Mouse (Mus musculus) macrophage (primary cell): ENCODE measurements around the gene Riox1. TPM values are rescaled to one million over a fixed set of nuclear protein-coding genes. Genes with fewer than 3 reads are reported as not detected.
"Not testable (repeated sequence)": the region's sequence is repeated elsewhere in the genome, so short reads cannot be mapped to it uniquely, and the experiment has no call there.

Experiments
- H3K27ac ChIP-seq: fragments of 350-480 bp; formaldehyde crosslinking; 2 replicates; pipeline ENCODE4 v1.9.0; 2021
- H3K36me3 ChIP-seq: fragments of 350-480 bp; formaldehyde crosslinking; 2 replicates; pipeline ENCODE4 v1.9.0; 2021; ENCODE audit errors: inconsistent target
- H3K4me3 ChIP-seq: fragments of 350-480 bp; formaldehyde crosslinking; 2 replicates; pipeline ENCODE4 v1.9.0; 2021; ENCODE audit errors: inconsistent target
- H3K79me2 ChIP-seq: fragments of 350-480 bp; formaldehyde crosslinking; 2 replicates; pipeline ENCODE4 v1.9.0; 2021; ENCODE audit errors: inconsistent target
- WGBS: methylation state at CpG from one replicate; pipeline ENCODE4 v1.1.7; 2026; ENCODE audit warnings: inconsistent platforms; ENCODE audit not compliant: missing documents; 5-methylcytosine and 5-hydroxymethylcytosine counted together
- polyA plus RNA-seq: library from polyadenylated mRNA; stranded (reverse); fragments of 250-400 nt; gene quantifications from 3 replicates; pipeline ENCODE4 v1.2.4, GENCODE M21; 2018; ENCODE audit warnings: inconsistent platforms

Gene Riox1
- polyA plus RNA-seq, 1 experiment from 2014 or later, result 3.4 TPM

DNA sequence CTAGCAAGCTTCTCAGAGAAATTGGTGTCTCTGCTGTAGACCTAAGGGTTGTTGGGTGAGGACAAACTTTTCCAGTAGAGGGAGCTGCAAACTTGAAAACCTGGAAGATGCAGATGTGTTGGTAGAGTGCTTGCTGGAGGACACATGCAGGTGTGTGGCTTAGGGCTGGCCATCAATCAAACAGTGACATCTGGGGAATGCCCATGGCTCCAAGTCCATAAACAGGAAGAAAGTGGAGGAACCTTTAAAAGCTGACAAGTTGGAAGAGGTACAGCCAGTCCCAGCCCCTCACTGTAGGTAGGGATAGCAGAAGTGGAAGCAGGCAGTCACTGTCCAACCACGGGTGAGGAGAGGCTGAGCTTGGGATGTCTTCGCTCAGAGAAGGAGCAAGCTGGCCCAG is 21.7 kb downstream of the Riox1 start:
- 18% methylated on average over 2 of the region's 2 CpGs for WGBS
- H3K4me3 ChIP-seq, result no peak overlapping the region
- no peaks in the 10 kb centered on the region for H3K36me3 ChIP-seq
- H3K27ac ChIP-seq, result no peak overlapping the region
- H3K79me2 ChIP-seq, result no peaks in the 10 kb centered on the region

GRCm38 (mm10) chr12:83978862-83979261 is 28.5 kb downstream of the Riox1 start:
- no peak overlapping the region for H3K27ac ChIP-seq
- H3K36me3 ChIP-seq, result no peaks in the 10 kb centered on the region
- no peak overlapping the region for H3K4me3 ChIP-seq
- no peaks in the 10 kb centered on the region for H3K79me2 ChIP-seq
- WGBS, result 96% methylated on average over 6 of the region's 6 CpGs

- WGBS, result 80% methylated on average over 4 of the region's 4 CpGs
- Histone ChIP-seq H3K36me3 (no peaks in the 10 kb centered on the region), H3K4me3 (no peak overlapping the region), H3K27ac (no peak overlapping the region), H3K79me2 (no peaks in the 10 kb centered on the region)
These were observed 31.2 kb downstream of the Riox1 start for GRCm38 (mm10) chr12:83981615-83982014.

- H3K36me3 ChIP-seq, result no peaks in the 10 kb centered on the region
- no peaks in the 10 kb centered on the region for H3K79me2 ChIP-seq
- no peak within 1 kb of the TSS for H3K27ac ChIP-seq
- no peak within 1 kb of the TSS for H3K4me3 ChIP-seq
- WGBS, result 97% methylated on average over 4 of the region's 4 CpGs
These were observed 34.3 kb downstream of the Riox1 start, which contains the start of gene Heatr4 for GRCm38 (mm10) chr12:83984752-83985151. Gene Heatr4 (minus strand): TSS chr12:83984852.

GRCm38 (mm10) chr12:83987242-83987582 is 36.8 kb downstream of the Riox1 start:
- WGBS, result 14% methylated on average over 8 of the region's 8 CpGs
- H3K27ac ChIP-seq, result peak overlapping the region; percentile 54
- H3K36me3 ChIP-seq, result no peaks in the 10 kb centered on the region
- H3K79me2 ChIP-seq, result no peaks in the 10 kb centered on the region
- H3K4me3 ChIP-seq, result peak overlapping the region; percentile 39

GRCm38 (mm10) chr12:83987583-83988441 is 37.4 kb downstream of the Riox1 start, which contains the start of gene Acot2:
Gene Acot2 (plus strand): TSS chr12:83987861.
- H3K4me3 ChIP-seq, result peak within 1 kb of the TSS; percentile 39
- H3K27ac ChIP-seq, result peak within 1 kb of the TSS; percentile 54
- H3K79me2 ChIP-seq, result no peaks in the 10 kb centered on the region
- H3K36me3 ChIP-seq, result no peaks in the 10 kb centered on the region
- 1% methylated on average over 67 of the region's 80 CpGs for WGBS

DNA sequence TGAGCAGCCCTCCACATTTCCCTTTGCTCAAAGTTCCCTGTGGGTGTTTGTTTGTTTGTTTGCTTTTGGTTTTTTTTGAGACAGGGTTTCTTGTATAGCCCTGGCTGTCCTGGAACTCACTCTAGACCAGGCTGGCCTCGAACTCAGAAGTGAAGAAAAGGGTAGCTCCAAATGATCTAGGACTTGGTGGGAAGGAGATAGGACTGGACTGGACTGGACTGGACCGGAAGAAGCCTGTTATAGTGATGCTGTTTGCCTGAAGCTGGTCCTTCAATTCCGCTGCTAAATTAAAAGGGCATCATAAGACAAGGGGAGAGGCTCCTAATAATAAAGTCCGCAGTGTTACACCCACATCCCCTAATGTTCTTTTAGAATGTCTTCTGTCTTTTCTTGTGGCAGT is 38.1 kb downstream of the Riox1 start:
- Histone ChIP-seq H3K79me2 (no peaks in the 10 kb centered on the region), H3K36me3 (0 out of 2 replicates have a peak, but pooled peaks cover 3% of the 10 kb centered on the region), H3K4me3 (peak overlapping the region; percentile 23), H3K27ac (no peak overlapping the region)
- 62% methylated on average over 4 of the region's 4 CpGs for WGBS

- WGBS, result 100% methylated on average over 4 of the region's 4 CpGs
- Histone ChIP-seq H3K79me2 (no peaks in the 10 kb centered on the region), H3K36me3 (0 out of 2 replicates have a peak, but pooled peaks cover 3% of the 10 kb centered on the region), H3K4me3 (no peak overlapping the region), H3K27ac (no peak overlapping the region)
These were observed 39.0 kb downstream of the Riox1 start for GRCm38 (mm10) chr12:83989378-83989777.

- 20% methylated on average over 2 of the region's 2 CpGs for WGBS
- H3K79me2 ChIP-seq, result no peaks in the 10 kb centered on the region
- no peak overlapping the region for H3K27ac ChIP-seq
- H3K36me3 ChIP-seq, result 0 out of 2 replicates have a peak, but pooled peaks cover 3% of the 10 kb centered on the region
- no peak overlapping the region for H3K4me3 ChIP-seq
These were observed 46.8 kb downstream of the Riox1 start for GRCm38 (mm10) chr12:83997221-83997620.

DNA sequence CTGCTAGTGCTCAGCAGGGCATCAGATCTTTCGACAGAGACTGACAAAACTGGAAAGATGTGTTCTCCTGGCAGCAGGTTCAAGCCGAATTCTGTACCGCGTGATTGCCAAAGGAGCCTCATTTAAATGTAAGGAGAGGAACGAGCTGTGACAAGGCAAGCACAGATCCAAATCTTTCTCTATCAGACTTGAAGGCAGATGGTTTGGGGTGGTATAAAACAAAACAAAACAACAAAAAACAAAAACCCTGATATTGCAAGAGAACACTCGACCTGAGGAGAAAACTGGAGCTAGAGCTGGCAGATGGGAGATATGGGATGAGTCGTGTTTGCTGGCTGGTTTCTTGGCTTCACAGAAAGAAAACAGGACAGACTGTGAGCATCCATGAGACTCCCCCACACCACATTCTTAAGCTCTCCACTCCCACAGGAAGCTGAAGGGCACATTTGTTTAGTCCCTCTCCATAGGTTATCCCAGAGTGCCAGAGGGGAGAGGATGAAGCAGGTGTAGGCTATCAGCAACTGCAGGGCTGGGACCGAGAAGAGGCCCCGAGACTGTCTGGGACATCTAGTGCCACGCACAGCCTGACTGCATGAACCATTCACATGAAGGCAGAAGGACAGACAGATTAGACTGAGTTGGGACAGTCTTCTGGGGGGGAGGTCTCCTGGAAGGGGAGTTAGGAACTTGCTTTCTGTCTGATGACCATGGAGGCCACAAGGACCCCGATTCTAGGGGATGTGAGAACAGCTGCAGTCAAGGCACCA is 48.1 kb downstream of the Riox1 start:
- Histone ChIP-seq H3K36me3 (no peaks in the 10 kb centered on the region), H3K4me3 (no peak overlapping the region), H3K79me2 (no peaks in the 10 kb centered on the region), H3K27ac (no peak overlapping the region)
- WGBS, result 86% methylated on average over 11 of the region's 11 CpGs

GRCm38 (mm10) chr12:83999237-83999636 is 48.8 kb downstream of the Riox1 start:
- H3K4me3 ChIP-seq, H3K36me3 ChIP-seq, H3K79me2 ChIP-seq, H3K27ac ChIP-seq: not testable (repeated sequence)
- WGBS, result 33% methylated on average over 8 of the region's 8 CpGs

DNA sequence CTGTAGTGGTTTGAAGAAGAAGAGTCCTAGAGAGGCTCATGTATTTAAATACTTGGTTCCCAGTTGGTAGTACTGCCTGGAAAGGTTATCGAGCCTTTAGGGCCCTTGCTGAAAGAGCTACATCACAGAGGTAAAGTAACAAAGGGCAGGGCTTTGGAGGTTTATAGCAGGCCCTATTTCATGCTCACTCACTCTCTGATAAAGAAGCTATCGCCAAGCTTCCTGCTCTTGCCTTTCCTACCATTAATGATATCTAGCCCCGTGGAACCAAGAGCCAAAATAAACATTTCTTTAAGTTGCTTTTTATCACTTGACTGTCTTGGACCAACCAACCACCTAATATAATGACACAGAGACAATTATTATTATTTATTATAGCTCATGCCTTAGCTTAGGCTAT is 50.0 kb downstream of the Riox1 start:
- no peak overlapping the region for H3K4me3 ChIP-seq
- no peaks in the 10 kb centered on the region for H3K36me3 ChIP-seq
- no peaks in the 10 kb centered on the region for H3K79me2 ChIP-seq
- WGBS, result 90% methylated on average over 3 of the region's 3 CpGs
- H3K27ac ChIP-seq, result no peak overlapping the region
